Mouse (Mus musculus): Measurements from ENCODE around the gene Dram2.

DNA sequence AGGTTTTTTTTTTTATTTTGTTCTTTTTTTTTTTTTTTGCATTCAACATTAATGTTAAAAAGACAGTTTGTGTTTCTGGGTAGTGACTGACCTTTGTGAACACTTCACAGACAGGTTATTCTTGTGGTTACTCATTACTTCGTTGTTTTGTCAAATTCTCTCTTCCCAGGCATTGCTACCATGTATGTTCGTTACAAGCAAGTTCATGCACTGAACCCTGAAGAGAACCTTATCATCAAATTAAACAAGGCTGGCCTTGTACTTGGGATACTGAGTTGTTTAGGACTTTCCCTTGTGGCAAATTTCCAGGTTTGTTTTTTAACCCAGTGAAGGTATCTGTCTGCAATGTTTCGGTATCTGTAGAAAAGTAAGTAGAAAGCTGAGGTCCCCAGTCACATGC lies 18.3 kb downstream of the Dram2 start:
- TF ChIP-seq CTCF (IDR thresholded peaks at IDR 0.05; ENCODE audit: borderline replicate concordance, control insufficient read depth, extremely low read depth, insufficient read depth, low read length, poor library complexity): no peak
- no peak for TF ChIP-seq POLR2A (IDR thresholded peaks at IDR 0.05; ENCODE audit: control insufficient read depth, extremely low read depth, insufficient read depth, low read length, poor library complexity)
